Mouse (Mus musculus): ENCODE data around the gene Grem2. TPM values are rescaled to one million over a fixed set of nuclear protein-coding genes. Genes with fewer than 3 reads are reported as not detected.

The Grem2 gene
- polyA plus RNA-seq, 1 experiment: 0.92 TPM

- Histone ChIP-seq H3ac (ENCODE audit: control insufficient read depth, insufficient read length, low read depth) (no peak overlapping the region), H3K4me3 (ENCODE audit: insufficient read depth, poor library complexity, severe bottlenecking) (no peak overlapping the region), H3K79me2 (ENCODE audit: control insufficient read depth, insufficient read depth) (no peaks in the 10 kb centered on the region), H3K27me3 (ENCODE audit: control insufficient read depth, insufficient read depth, insufficient read length) (no peaks in the 10 kb centered on the region), H3K36me3 (ENCODE audit: control insufficient read depth, insufficient read depth) (no peaks in the 10 kb centered on the region), H3K79me3 (ENCODE audit: low read depth) (no peaks in the 10 kb centered on the region)
- TF ChIP-seq MYOD1 (IDR thresholded peaks at IDR 0.05; ENCODE audit: control insufficient read depth, insufficient read length, low read depth): no peak
- TF ChIP-seq USF1 (IDR thresholded peaks at IDR 0.05; ENCODE audit: low read depth): no peak
- no peak for TF ChIP-seq CTCF (IDR thresholded peaks at IDR 0.05; ENCODE audit: control insufficient read depth, insufficient read depth, insufficient read length)
- no peak for TF ChIP-seq MYOG (IDR thresholded peaks at IDR 0.05; ENCODE audit: control insufficient read depth, extremely low read depth, insufficient read length)
- no peak for TF ChIP-seq FOSL1 (IDR thresholded peaks at IDR 0.05; ENCODE audit: insufficient read depth, low read length, poor library complexity, severe bottlenecking)
- TF ChIP-seq CEBPB (IDR thresholded peaks at IDR 0.05; ENCODE audit: low read depth): no peak
- no peak for TF ChIP-seq MAX (IDR thresholded peaks at IDR 0.05)
These were observed 3.3 kb downstream of the Grem2 start for GRCm38 (mm10) chr1:174918236-174918870.

- Histone ChIP-seq H3ac (ENCODE audit: control insufficient read depth, insufficient read length, low read depth) (no peak overlapping the region), H3K27me3 (ENCODE audit: control insufficient read depth, insufficient read depth, insufficient read length) (no peaks in the 10 kb centered on the region), H3K4me3 (ENCODE audit: insufficient read depth, poor library complexity, severe bottlenecking) (no peak overlapping the region), H3K79me3 (ENCODE audit: low read depth) (no peaks in the 10 kb centered on the region), H3K36me3 (ENCODE audit: control insufficient read depth, insufficient read depth) (no peaks in the 10 kb centered on the region), H3K79me2 (ENCODE audit: control insufficient read depth, insufficient read depth) (no peaks in the 10 kb centered on the region)
- no peak for TF ChIP-seq CEBPB (IDR thresholded peaks at IDR 0.05; ENCODE audit: low read depth)
- no peak for TF ChIP-seq MYOG (IDR thresholded peaks at IDR 0.05; ENCODE audit: control insufficient read depth, extremely low read depth, insufficient read length)
- no peak for TF ChIP-seq CTCF (IDR thresholded peaks at IDR 0.05; ENCODE audit: control insufficient read depth, insufficient read depth, insufficient read length)
- no peak for TF ChIP-seq MYOD1 (IDR thresholded peaks at IDR 0.05; ENCODE audit: control insufficient read depth, insufficient read length, low read depth)
- no peak for TF ChIP-seq USF1 (IDR thresholded peaks at IDR 0.05; ENCODE audit: low read depth)
- no peak for TF ChIP-seq FOSL1 (IDR thresholded peaks at IDR 0.05; ENCODE audit: insufficient read depth, low read length, poor library complexity, severe bottlenecking)
- TF ChIP-seq MAX (IDR thresholded peaks at IDR 0.05): no peak
These were observed 11.8 kb downstream of the Grem2 start for GRCm38 (mm10) chr1:174909834-174910233.

GRCm38 (mm10) chr1:174908232-174908631 lies 13.4 kb downstream of the Grem2 start:
- Histone ChIP-seq H3K4me3 (ENCODE audit: insufficient read depth, poor library complexity, severe bottlenecking) (no peak overlapping the region), H3K27me3 (ENCODE audit: control insufficient read depth, insufficient read depth, insufficient read length) (no peaks in the 10 kb centered on the region), H3K36me3 (ENCODE audit: control insufficient read depth, insufficient read depth) (no peaks in the 10 kb centered on the region), H3K79me2 (ENCODE audit: control insufficient read depth, insufficient read depth) (no peaks in the 10 kb centered on the region), H3K79me3 (ENCODE audit: low read depth) (no peaks in the 10 kb centered on the region), H3ac (ENCODE audit: control insufficient read depth, insufficient read length, low read depth) (no peak overlapping the region)
- no peak for TF ChIP-seq MYOG (IDR thresholded peaks at IDR 0.05; ENCODE audit: control insufficient read depth, extremely low read depth, insufficient read length)
- no peak for TF ChIP-seq CEBPB (IDR thresholded peaks at IDR 0.05; ENCODE audit: low read depth)
- no peak for TF ChIP-seq MAX (IDR thresholded peaks at IDR 0.05)
- no peak for TF ChIP-seq MYOD1 (IDR thresholded peaks at IDR 0.05; ENCODE audit: control insufficient read depth, insufficient read length, low read depth)
- TF ChIP-seq FOSL1 (IDR thresholded peaks at IDR 0.05; ENCODE audit: insufficient read depth, low read length, poor library complexity, severe bottlenecking): no peak

GRCm38 (mm10) chr1:174907637-174908036 lies 14.0 kb downstream of the Grem2 start:
- TF ChIP-seq MYOD1 (IDR thresholded peaks at IDR 0.05; ENCODE audit: control insufficient read depth, insufficient read length, low read depth) (no peak), CTCF (IDR thresholded peaks at IDR 0.05; ENCODE audit: control insufficient read depth, insufficient read depth, insufficient read length) (no peak)

GRCm38 (mm10) chr1:174902755-174903154 lies 18.9 kb downstream of the Grem2 start:
- H3K27me3 ChIP-seq (ENCODE audit: control insufficient read depth, insufficient read depth, insufficient read length): no peaks in the 10 kb centered on the region
- no peaks in the 10 kb centered on the region for H3K36me3 ChIP-seq (ENCODE audit: control insufficient read depth, insufficient read depth)
- H3K79me2 ChIP-seq (ENCODE audit: control insufficient read depth, insufficient read depth): no peaks in the 10 kb centered on the region
- no peaks in the 10 kb centered on the region for H3K79me3 ChIP-seq (ENCODE audit: low read depth)
- H3K4me3 ChIP-seq (ENCODE audit: insufficient read depth, poor library complexity, severe bottlenecking): no peak overlapping the region
- TF ChIP-seq CEBPB (IDR thresholded peaks at IDR 0.05; ENCODE audit: low read depth): no peak
- no peak for TF ChIP-seq CTCF (IDR thresholded peaks at IDR 0.05; ENCODE audit: control insufficient read depth, insufficient read depth, insufficient read length)
- TF ChIP-seq MYOD1 (IDR thresholded peaks at IDR 0.05; ENCODE audit: control insufficient read depth, insufficient read length, low read depth): no peak
- no peak for TF ChIP-seq USF1 (IDR thresholded peaks at IDR 0.05; ENCODE audit: low read depth)
- TF ChIP-seq MYOG (IDR thresholded peaks at IDR 0.05; ENCODE audit: control insufficient read depth, extremely low read depth, insufficient read length): no peak
- no peak for TF ChIP-seq MAX (IDR thresholded peaks at IDR 0.05)
- TF ChIP-seq FOSL1 (IDR thresholded peaks at IDR 0.05; ENCODE audit: insufficient read depth, low read length, poor library complexity, severe bottlenecking): no peak
- H3ac ChIP-seq (ENCODE audit: control insufficient read depth, insufficient read length, low read depth): no peak overlapping the region

More at GRCm38 (mm10) chr1:174907637-174908036, 14.0 kb downstream of the Grem2 start:
- no peaks in the 10 kb centered on the region for H3K79me3 ChIP-seq (ENCODE audit: low read depth)
- H3K36me3 ChIP-seq (ENCODE audit: control insufficient read depth, insufficient read depth): no peaks in the 10 kb centered on the region
- no peaks in the 10 kb centered on the region for H3K27me3 ChIP-seq (ENCODE audit: control insufficient read depth, insufficient read depth, insufficient read length)
- no peaks in the 10 kb centered on the region for H3K79me2 ChIP-seq (ENCODE audit: control insufficient read depth, insufficient read depth)
- no peak overlapping the region for H3K4me3 ChIP-seq (ENCODE audit: insufficient read depth, poor library complexity, severe bottlenecking)
- no peak overlapping the region for H3ac ChIP-seq (ENCODE audit: control insufficient read depth, insufficient read length, low read depth)

GRCm38 (mm10) chr1:174892471-174892870 lies 29.1 kb downstream of the Grem2 start:
- no peaks in the 10 kb centered on the region for H3K79me2 ChIP-seq (ENCODE audit: control insufficient read depth, insufficient read depth)
- H3K36me3 ChIP-seq (ENCODE audit: control insufficient read depth, insufficient read depth): no peaks in the 10 kb centered on the region
- no peak overlapping the region for H3ac ChIP-seq (ENCODE audit: control insufficient read depth, insufficient read length, low read depth)
- no peaks in the 10 kb centered on the region for H3K27me3 ChIP-seq (ENCODE audit: control insufficient read depth, insufficient read depth, insufficient read length)
- no peaks in the 10 kb centered on the region for H3K79me3 ChIP-seq (ENCODE audit: low read depth)
- TF ChIP-seq MAX (IDR thresholded peaks at IDR 0.05) (no peak), FOSL1 (IDR thresholded peaks at IDR 0.05; ENCODE audit: insufficient read depth, low read length, poor library complexity, severe bottlenecking) (no peak), MYOG (IDR thresholded peaks at IDR 0.05; ENCODE audit: control insufficient read depth, extremely low read depth, insufficient read length) (no peak), USF1 (IDR thresholded peaks at IDR 0.05; ENCODE audit: low read depth) (no peak), CEBPB (IDR thresholded peaks at IDR 0.05; ENCODE audit: low read depth) (no peak), CTCF (IDR thresholded peaks at IDR 0.05; ENCODE audit: control insufficient read depth, insufficient read depth, insufficient read length) (no peak), MYOD1 (IDR thresholded peaks at IDR 0.05; ENCODE audit: control insufficient read depth, insufficient read length, low read depth) (no peak)
- H3K4me3 ChIP-seq (ENCODE audit: insufficient read depth, poor library complexity, severe bottlenecking): no peak overlapping the region

Measured in C2C12 (cell line).